Mouse (Mus musculus): ENCODE results near the gene Rab3b.

Rab3b gene

DNA sequence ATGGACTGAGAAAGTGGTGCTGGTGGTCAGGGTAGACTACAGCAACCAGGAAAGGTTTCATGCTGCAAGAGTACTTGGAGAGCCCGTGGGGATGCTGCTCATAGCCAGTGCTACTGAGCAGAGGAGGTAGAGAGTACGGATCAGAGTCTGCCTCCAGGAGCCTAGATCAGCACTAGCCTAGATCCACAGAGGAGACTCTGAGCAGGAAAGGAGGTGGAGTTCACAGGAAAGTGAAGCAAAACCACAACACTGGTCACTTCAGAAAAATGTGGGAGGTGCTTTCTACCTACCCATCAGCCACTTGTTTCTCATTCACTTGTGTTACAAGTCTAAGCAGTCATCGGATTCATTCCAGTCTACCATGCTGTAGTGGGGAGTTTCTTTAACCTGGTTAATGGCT is 80.8 kb downstream of the Rab3b start:
- no peak for DNase-seq

DNA sequence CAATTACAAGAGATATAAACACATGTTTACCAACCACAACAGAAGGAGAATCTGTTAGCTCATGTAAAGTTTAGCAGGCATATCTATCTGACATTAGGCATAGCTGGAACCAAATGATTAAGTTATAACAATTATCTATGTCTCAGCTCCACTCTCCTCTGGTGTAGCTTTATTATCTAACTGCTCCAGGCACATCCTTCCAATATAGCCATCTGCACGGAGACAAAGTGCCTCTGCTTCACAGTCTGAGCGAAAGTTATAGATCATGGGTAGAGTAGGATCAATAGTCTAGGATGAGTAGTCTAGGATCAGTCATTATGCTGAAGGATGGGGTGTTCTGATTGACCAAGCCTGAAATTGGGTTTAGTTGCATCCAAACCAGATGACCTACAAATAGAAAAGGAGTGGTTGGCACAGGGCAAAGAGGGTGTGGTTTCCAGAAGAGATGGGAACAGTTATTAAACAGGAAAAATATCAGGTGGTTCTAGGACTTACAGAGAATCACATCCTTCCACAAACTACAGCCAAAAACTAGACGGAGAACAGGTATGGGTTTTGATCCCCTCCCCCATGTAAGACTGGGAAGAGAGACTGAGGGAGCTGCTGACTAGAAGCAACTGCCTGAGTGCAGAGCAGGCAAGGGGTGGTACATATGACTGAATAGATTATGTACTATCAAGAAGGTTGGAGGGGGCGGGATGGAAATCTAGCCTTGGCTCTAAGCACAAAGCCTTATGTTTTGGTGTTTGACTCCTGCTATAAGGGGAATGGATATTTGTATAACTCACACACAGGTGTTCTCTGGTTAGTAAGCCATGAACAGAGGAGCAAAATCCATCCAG is 82.0 kb downstream of the Rab3b start:
- DNase-seq: no peak

DNA sequence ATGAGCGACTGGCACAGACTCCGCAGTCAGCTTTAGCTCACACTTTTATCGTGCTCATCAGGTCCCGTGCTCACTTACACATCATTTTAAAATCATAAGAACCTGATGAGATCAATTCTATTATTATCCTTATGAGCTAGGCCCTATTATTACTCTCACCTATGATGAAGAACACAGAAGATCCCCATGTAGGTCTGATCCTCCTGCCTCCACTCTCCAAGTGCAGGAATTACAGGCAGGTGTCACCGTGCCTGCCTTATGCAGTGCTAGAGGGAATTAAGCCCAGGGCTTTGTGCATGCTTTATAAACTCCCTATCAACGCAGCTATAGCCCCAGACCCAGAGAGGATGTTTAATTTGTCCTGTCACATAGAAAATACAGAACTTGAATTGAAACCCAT is 84.2 kb downstream of the Rab3b start:
- DNase-seq: no peak

DNA sequence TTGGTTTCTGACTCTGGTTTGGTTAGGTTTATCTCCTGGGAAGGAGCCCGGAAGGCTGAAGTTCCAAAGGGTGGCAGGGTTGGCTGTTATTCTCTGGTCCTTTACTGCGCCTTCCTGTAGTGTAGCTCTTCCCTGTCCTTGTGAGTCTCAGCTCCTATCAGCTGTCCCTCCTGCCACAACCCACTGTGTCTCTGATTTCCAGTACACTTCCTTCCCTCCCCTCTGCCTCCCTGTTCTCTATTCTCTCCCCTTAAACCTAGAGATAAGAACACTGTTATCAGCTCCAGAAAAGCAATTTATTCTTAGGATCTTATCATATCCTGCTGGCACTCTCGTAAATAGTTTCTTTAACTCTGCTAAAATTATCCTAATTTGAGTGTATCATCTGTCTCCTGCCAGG is 90.7 kb downstream of the Rab3b start:
- DNase-seq: no peak

DNA sequence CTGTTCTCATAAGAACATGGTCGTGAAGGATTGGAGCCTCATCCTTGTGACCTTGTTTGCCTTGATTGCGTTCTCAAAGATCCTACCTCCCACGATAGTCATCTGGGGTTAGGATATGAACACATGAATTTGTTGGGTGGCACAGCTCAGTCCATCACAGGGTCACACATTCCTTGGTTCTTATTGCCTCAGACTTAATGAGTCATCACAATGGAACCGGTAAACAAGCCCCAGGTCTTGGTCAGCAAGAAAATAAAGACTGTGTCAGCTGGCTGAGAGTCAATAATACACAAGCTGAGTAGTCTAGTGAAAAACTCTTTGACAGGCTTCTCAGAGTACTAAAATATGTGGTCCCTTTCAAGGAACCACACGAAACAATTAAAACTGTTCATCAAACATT is 92.2 kb downstream of the Rab3b start:
- DNase-seq: no peak

DNA sequence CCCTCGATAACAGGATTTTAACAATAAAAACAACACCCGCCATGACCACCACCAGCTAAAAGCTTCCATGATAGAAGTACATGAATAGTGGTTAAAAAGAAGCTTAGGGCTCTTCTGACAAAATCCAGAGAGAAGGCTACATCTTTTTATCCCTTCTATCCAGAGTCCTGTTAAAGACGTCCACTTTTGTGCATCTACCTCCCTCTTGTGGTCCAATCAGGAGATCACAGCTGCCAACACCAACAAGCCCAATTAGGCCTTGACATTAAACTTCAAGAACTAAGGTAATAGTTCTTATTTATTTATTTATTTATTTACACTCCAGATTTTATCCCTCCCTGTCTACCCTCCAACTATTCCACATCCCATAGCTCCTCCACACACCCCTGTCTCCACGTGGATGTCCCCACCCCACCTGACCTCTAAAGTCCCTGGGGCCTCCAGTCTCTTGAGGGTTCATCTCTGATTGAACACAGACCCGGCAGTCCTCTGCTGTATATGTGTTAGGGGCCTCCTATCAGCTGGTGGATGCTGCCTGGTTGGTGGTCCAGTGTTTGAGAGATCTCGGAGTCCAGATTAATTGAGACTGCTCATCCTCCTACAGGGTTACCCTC is 97.7 kb downstream of the Rab3b start:
- DNase-seq: peak; percentile 52

DNA sequence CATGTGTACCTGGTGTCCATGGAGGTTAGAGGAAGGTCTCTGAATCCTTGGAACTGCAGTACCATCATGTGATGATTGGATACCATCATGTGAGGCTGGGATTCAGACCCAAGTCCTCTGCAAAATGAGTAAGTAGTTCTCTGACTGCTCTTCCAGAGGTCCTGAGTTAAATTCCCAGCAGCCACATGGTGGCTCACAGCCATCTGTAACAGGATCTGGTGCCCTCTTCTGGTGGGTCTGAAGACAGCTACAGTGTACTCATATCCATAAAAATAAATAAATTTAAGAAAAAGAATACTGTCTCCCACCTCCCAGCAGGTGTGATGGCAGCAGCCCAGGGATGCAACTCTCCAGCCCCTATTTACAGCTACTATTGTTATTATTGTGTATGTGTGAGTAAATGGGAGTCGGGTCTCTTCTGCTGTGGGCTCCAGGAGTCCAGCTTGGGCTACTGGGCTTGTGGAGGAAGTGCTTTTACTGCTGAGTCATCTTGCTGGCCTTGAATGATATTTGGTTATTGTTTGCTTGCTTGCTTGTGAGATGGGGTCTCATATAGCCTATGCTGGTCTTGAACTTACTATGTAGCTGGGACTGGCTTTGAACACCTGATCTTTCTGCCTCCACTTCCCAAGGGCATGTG is 108.1 kb downstream of the Rab3b start:
- DNase-seq: no peak

DNA sequence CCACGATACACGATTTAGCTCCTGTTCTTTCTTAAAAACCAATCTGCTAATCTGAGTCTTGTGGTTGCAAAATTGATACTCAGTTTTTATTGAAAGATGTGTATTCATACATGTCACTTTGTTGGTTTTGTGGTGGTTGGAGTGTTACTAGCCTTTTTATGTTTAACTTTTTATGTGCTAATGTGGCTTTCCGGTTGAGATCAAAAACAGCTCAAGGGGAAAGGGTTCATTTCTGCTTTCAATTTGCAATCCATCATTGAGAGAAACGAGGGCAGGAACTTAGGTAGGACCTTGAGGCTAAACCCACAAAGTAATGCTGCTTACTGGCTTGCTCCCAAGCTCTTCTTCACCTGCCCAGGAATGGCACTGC is 108.6 kb downstream of the Rab3b start:
- no peak for DNase-seq

DNA sequence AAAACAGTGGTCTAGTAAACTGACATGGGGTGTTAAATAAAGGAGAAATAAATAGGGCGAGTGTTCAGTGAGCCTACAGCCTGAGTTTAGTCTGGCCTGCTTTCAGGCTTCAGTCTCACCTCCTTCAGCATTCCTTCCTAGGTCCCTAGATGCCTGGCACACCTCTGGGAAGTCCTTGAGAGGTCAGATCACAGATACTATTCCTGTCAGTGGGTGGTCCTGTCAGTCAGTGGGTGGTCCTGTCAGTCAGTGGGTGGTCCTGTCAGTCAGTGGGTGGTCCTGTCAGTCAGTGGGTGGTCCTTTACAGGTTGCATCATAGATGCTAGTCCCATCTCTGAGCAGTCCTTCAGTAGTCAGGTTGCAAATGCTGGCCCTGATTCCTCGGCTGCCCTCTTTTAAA is 110.6 kb downstream of the Rab3b start:
- no peak for DNase-seq

DNA sequence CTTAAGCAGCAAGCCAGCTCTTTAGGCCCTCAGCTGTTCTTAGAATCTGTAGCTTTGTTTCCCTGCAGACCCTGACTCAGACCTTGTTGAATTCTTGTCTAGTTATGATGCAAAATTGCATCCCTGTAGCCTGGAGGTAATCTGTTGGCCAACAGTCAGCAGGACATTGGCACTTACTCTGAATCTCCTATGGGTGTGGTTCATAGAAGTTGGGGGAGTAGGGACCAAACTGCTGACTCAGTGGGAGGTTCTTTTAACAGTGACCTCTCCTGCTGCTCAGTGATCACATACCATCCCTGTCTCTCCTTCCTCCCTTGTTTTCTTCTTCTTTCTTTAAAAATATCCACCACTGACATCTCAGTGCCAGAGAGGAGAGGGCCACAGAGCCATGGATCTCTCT is 111.2 kb downstream of the Rab3b start:
- DNase-seq: no peak

DNA sequence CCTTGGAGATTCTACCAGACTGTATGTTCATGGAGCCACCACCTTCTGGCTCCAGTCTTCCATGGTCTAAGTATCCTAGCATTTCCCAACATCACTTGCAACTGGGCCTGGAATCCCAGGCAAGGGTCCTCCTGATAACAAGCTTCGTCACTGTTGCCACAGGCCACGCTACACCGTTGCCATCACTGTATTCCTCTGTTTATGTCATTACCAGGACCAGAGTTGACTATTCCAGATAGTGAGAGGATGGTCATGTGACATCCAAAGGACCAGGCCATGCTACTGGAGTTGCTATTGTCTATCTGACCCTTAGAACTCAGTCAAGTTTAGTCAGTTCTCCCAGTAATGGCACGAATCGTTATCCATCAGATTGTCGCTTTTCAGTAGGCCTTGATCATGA is 111.7 kb downstream of the Rab3b start:
- no peak for DNase-seq

DNA sequence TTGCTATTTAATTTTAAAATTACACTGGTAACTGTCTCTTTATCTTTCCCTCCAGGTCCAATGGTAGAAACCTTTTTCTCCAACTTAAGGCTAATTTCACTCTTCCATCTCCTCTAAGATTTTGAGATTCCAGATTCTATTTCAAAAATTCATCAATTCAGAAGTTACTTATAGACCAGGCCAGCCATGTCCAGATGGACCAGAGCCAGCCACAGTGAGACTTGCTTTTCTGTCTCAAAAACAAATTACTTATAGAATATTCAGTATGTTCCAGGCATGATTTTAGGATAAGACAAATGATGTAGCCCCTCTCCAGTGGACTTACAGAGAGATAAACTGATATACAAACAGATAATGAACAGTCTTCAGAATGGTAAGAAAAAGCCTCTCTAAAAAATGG is 112.9 kb downstream of the Rab3b start:
- no peak for DNase-seq

Measured in layer of hippocampus, adult 9-11 months (tissue).